ENCODE assay signal across 24 mouse cellular contexts in the genomic region with DNA sequence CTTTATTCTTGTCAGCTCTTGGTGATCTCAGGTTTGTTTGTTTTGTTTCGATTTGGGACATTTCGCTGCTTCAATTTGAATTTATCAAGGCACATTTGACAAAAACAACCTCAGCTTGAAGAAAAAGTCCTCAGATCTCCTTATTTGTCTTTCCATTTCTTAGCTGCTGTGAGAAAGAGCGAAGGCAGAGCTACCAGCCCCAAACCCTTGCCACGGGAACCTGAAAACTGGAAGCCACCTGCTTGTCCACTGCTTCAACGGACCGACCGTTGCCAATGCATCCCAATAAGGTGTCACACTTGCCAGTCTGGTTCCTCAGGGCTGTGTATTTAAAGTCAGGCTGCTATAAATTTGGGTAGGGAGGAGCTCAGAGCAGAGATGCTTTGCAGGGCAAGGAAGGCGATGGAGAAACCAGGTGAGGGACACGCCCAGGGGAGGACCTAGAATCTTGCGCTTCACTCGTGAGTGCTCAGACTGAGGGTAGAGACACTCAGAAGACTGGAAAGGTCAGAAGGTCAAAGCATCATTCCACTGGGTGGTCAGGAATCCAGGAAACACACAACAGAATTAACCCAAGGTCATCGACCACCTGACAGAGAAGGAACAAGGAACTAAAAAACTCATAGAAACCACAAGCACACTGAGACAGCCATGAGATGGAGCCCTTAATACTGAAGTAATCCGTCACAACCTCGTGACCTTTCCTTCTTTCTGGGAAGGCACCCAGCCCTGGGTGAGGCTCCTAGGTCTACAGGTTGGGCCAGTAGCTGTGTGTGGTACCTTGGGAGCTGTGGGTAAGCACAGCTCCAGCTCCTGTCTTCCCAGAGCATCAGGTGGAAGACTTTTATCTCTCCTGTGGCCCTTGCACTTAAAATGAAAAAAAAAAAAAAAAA. TPM values are rescaled to one million over a fixed set of nuclear protein-coding genes. Genes with fewer than 3 reads are reported as not detected.
DNase-seq lines count a peak whose midpoint lies in the region; ATAC-seq and TF ChIP-seq lines count a peak whose summit lies in the region.
"Had no signal": no experiment of that assay in that cellular context is flagged by ENCODE, and none has a peak within 500 bp of the region (broad histone marks: within the 10 kb centered on the region; RNA-seq: fewer than 3 reads in every experiment).

No protein-coding gene starts in this region.

- no peaks in the 10 kb centered on the region for H3K4me1 ChIP-seq in intestine, embryonic 15.5 days (replicated peaks)
- H3K4me1 ChIP-seq in intestine, embryonic 16.5 days (ENCODE audit: control insufficient read depth, insufficient read depth, low read length), result no peaks in the 10 kb centered on the region
- H3K4me1 ChIP-seq in ES-Bruce4 (ENCODE audit: control insufficient read depth, insufficient read depth, low read length), result peaks cover 2% of the 10 kb centered on the region
- H3K4me1 ChIP-seq in stomach, postnatal 0 days (replicated peaks; ENCODE audit: control insufficient read depth, insufficient read depth), result no peaks in the 10 kb centered on the region
- H3K4me1 ChIP-seq: embryonic facial prominence, embryonic 15.5 days; megakaryocyte, embryonic 14.5 days had no signal

- H3K27me3 ChIP-seq in intestine, embryonic 15.5 days (replicated peaks), result no peaks in the 10 kb centered on the region
- H3K27me3 ChIP-seq in intestine, embryonic 16.5 days (replicated peaks; ENCODE audit: control insufficient read depth, insufficient read depth, low read length), result no peaks in the 10 kb centered on the region
- no peaks in the 10 kb centered on the region; the same call in 1 of the 2 replicates for H3K27me3 ChIP-seq in ES-Bruce4 (ENCODE audit: control insufficient read depth, insufficient read depth, low read length, poor library complexity, severe bottlenecking)
- H3K27me3 ChIP-seq in stomach, postnatal 0 days (ENCODE audit: control insufficient read depth, insufficient read depth, low read length), result no peaks in the 10 kb centered on the region
- H3K27me3 ChIP-seq: embryonic facial prominence, embryonic 15.5 days; megakaryocyte, embryonic 14.5 days had no signal

- ATAC-seq in intestine, embryonic 15.5 days, result peak; percentile 58
- ATAC-seq in intestine, embryonic 16.5 days, result no peak
- peak; percentile 39 for ATAC-seq in granulocyte monocyte progenitor cell, adult 5-6 weeks (replicated peaks; ENCODE audit: poor library complexity, severe bottlenecking)
- ATAC-seq in stomach, postnatal 0 days (ENCODE audit: low FRiP score, low TSS enrichment), result peak; percentile 63

- H3K9ac ChIP-seq in intestine, embryonic 15.5 days, result no peak overlapping the region
- H3K9ac ChIP-seq in intestine, embryonic 16.5 days (ENCODE audit: low read depth, low read length), result no peak overlapping the region
- H3K9ac ChIP-seq in ES-Bruce4 (ENCODE audit: low read depth, poor library complexity, severe bottlenecking), result no peak overlapping the region
- no peak overlapping the region for H3K9ac ChIP-seq in stomach, postnatal 0 days (ENCODE audit: low read length)
- H3K9ac ChIP-seq: embryonic facial prominence, embryonic 15.5 days had no signal

- no peak for TF ChIP-seq CTCF in ES-Bruce4 (IDR thresholded peaks at IDR 0.05; ENCODE audit: low read depth, low read length)
- TF ChIP-seq CTCF in stomach, postnatal 0 days (IDR thresholded peaks at IDR 0.05; ENCODE audit: low read depth), result no peak

- DNase-seq in stomach, postnatal 0 days (ENCODE audit: low spot score), result no peak
- DNase-seq in layer of hippocampus, postnatal 10 days (ENCODE audit: low spot score in 2 of 2), result no peak
- DNase-seq in adrenal gland, postnatal 4 days (ENCODE audit: low spot score in 2 of 2), result no peak
- DNase-seq: adrenal gland, postnatal 14 days; cerebellum, adult 11-12 months; cerebellum, postnatal 25 days; heart, adult 2 months; kidney, adult 9 months; kidney, postnatal 36 days; left cerebral cortex, postnatal 4 days; liver; midbrain, embryonic 14.5 days; thymus, postnatal 14 days had no signal

- no peaks in the 10 kb centered on the region for H3K36me3 ChIP-seq in intestine, embryonic 15.5 days
- no peaks in the 10 kb centered on the region for H3K36me3 ChIP-seq in intestine, embryonic 16.5 days (ENCODE audit: control insufficient read depth, insufficient read depth, low read length)
- H3K36me3 ChIP-seq in ES-Bruce4 (ENCODE audit: control insufficient read depth, insufficient read depth, low read length, poor library complexity, severe bottlenecking), result no peaks in the 10 kb centered on the region
- no peaks in the 10 kb centered on the region for H3K36me3 ChIP-seq in stomach, postnatal 0 days (ENCODE audit: control insufficient read depth, insufficient read depth, low read length)
- H3K36me3 ChIP-seq: embryonic facial prominence, embryonic 15.5 days; forebrain, embryonic 10.5 days had no signal

- no peak overlapping the region for H3K4me3 ChIP-seq in intestine, embryonic 15.5 days (replicated peaks)
- no peak overlapping the region for H3K4me3 ChIP-seq in intestine, embryonic 16.5 days (ENCODE audit: low read length)
- H3K4me3 ChIP-seq in ES-Bruce4 (ENCODE audit: low read depth, low read length), result no peak overlapping the region
- no peak overlapping the region for H3K4me3 ChIP-seq in stomach, postnatal 0 days (ENCODE audit: low read depth, low read length)
- H3K4me3 ChIP-seq: embryonic facial prominence, embryonic 15.5 days; forebrain, embryonic 10.5 days; heart, adult 2 months; left cerebral cortex, adult 2 months; megakaryocyte, embryonic 14.5 days had no signal

- no peak overlapping the region for H3K27ac ChIP-seq in intestine, embryonic 15.5 days
- no peak overlapping the region for H3K27ac ChIP-seq in intestine, embryonic 16.5 days (ENCODE audit: low read length)
- 0 out of 2 replicates have a peak overlapping the region, but pooled peaks have one; percentile 18 for H3K27ac ChIP-seq in ES-Bruce4 (ENCODE audit: insufficient read depth, low read length)
- H3K27ac ChIP-seq in stomach, postnatal 0 days (replicated peaks), result no peak overlapping the region
- H3K27ac ChIP-seq: embryonic facial prominence, embryonic 15.5 days; forebrain, embryonic 10.5 days; heart, adult 2 months; left cerebral cortex, adult 2 months had no signal

- no peak for TF ChIP-seq POLR2A in ES-Bruce4 (IDR thresholded peaks at IDR 0.05; ENCODE audit: insufficient read depth, low read length)

- TF ChIP-seq EP300 in ES-Bruce4 (IDR thresholded peaks at IDR 0.05; ENCODE audit: insufficient read depth, low read depth, low read length), result no peak
- TF ChIP-seq EP300 in stomach, postnatal 0 days (optimal IDR thresholded peaks at IDR 0.05), result no peak

- 72% methylated on average over 14 of the region's 14 CpGs for WGBS in intestine, embryonic 15.5 days
- 77% methylated on average over 14 of the region's 14 CpGs for WGBS in intestine, embryonic 16.5 days
- 66% methylated on average over 14 of the region's 14 CpGs for WGBS in stomach, postnatal 0 days

- H3K9me3 ChIP-seq in intestine, embryonic 15.5 days, result no peaks in the 10 kb centered on the region
- H3K9me3 ChIP-seq in intestine, embryonic 16.5 days (ENCODE audit: control insufficient read depth, low read length), result no peaks in the 10 kb centered on the region
- peaks cover 10% of the 10 kb centered on the region for H3K9me3 ChIP-seq in ES-Bruce4 (replicated peaks; ENCODE audit: control insufficient read depth, insufficient read depth, low read length, poor library complexity, severe bottlenecking)
- H3K9me3 ChIP-seq in stomach, postnatal 0 days (ENCODE audit: control insufficient read depth, low read length), result no peaks in the 10 kb centered on the region
- H3K9me3 ChIP-seq: embryonic facial prominence, embryonic 15.5 days; forebrain, embryonic 10.5 days had no signal

- no peak overlapping the region for H3K4me2 ChIP-seq in intestine, embryonic 15.5 days (replicated peaks)
- no peak overlapping the region for H3K4me2 ChIP-seq in intestine, embryonic 16.5 days (ENCODE audit: low read depth, low read length)
- no peak overlapping the region for H3K4me2 ChIP-seq in stomach, postnatal 0 days (replicated peaks; ENCODE audit: low read depth)
- H3K4me2 ChIP-seq: embryonic facial prominence, embryonic 15.5 days had no signal

RNA-seq across cellular contexts. Expression of a gene that starts 46.2 kb away (rescaled TPM):
- not detected in 2 replicates for polyA plus RNA-seq in intestine, embryonic 15.5 days (2015; fragmentation: Nextera tagmentation; extraction: Ambion mirVana)
- not detected in 2 replicates for polyA plus RNA-seq in intestine, embryonic 16.5 days (2015; fragmentation: Nextera tagmentation; extraction: Ambion mirVana)
- not detected in 2 replicates for polyA plus RNA-seq in ES-Bruce4 (2011; ENCODE audit: insufficient read depth, insufficient read length, low read depth, missing spikeins)
- total RNA-seq in granulocyte monocyte progenitor cell, adult 5-6 weeks (2014; fragmentation: Nextera tagmentation), result not detected in 2 replicates
- not detected in 2 replicates for total RNA-seq in granulocyte monocyte progenitor cell, adult 5-6 weeks (2017)
- not detected in 2 replicates for polyA plus RNA-seq in stomach, postnatal 0 days (2015; fragmentation: Nextera tagmentation; extraction: Ambion mirVana)
- total RNA-seq in layer of hippocampus, postnatal 10 days (2021), result under 1 TPM in 1 of 2 experiments, not detected in 1; 0.57 TPM
- under 1 TPM in 1 of 2 experiments, not detected in 1; 0.23 TPM for total RNA-seq in adrenal gland, postnatal 4 days (2021)
- total RNA-seq: adrenal gland, postnatal 14 days; left cerebral cortex, adult 2 months had no signal
- polyA plus RNA-seq: heart, embryonic 16.5 days; liver, embryonic 16.5 days; neural tube, embryonic 14.5 days had no signal
